Mouse (Mus musculus): ENCODE measurements at regions not wholly inside any gene's neighbourhood (a gene's known extent, or its start where the extent isn't known, plus 50 kb on each side); places are given as distances from the start of the nearest gene placed in this dataset.
A peak's percentile ranks its signal among the peaks of the same experiment; 100 is the strongest.

- no peak overlapping the region for H3K4me2 ChIP-seq (ENCODE audit: low read length)
- DNase-seq (ENCODE audit: low spot score) (no peak), ATAC-seq (replicated peaks; ENCODE audit: low FRiP score, low read depth) (no peak)
- 0 out of 2 replicates have a peak, but pooled peaks cover 3% of the 10 kb centered on the region for H3K4me1 ChIP-seq (replicated peaks; ENCODE audit: insufficient read depth, low read length)
- TF ChIP-seq CTCF (IDR thresholded peaks at IDR 0.05; ENCODE audit: low read depth): peak; percentile 56
- H3K27ac ChIP-seq: no peak overlapping the region
- 93% methylated on average over 1 of the region's 1 CpGs for WGBS
- no peaks in the 10 kb centered on the region for H3K27me3 ChIP-seq (ENCODE audit: insufficient read depth, low read length)
- no peaks in the 10 kb centered on the region for H3K36me3 ChIP-seq (ENCODE audit: insufficient read depth, low read length)
- no peak overlapping the region for H3K9ac ChIP-seq (ENCODE audit: low read depth, low read length)
- no peaks in the 10 kb centered on the region for H3K9me3 ChIP-seq (replicated peaks; ENCODE audit: low read length)
- H3K4me3 ChIP-seq (replicated peaks; ENCODE audit: low read depth, low read length): no peak overlapping the region
These were observed 206.1 kb upstream of the Bmper start for GRCm38 (mm10) chr9:23016733-23017132.

- ATAC-seq (replicated peaks; ENCODE audit: low FRiP score, low read depth) (no peak), DNase-seq (ENCODE audit: low spot score) (no peak)
- H3K4me1 ChIP-seq (replicated peaks; ENCODE audit: insufficient read depth, low read length): peaks cover 11% of the 10 kb centered on the region
- H3K27me3 ChIP-seq (ENCODE audit: insufficient read depth, low read length): no peaks in the 10 kb centered on the region
- no peak overlapping the region for H3K4me2 ChIP-seq (ENCODE audit: low read length)
- H3K9me3 ChIP-seq (replicated peaks; ENCODE audit: low read length): no peaks in the 10 kb centered on the region
- no peak overlapping the region for H3K4me3 ChIP-seq (replicated peaks; ENCODE audit: low read depth, low read length)
- H3K36me3 ChIP-seq (ENCODE audit: insufficient read depth, low read length): no peaks in the 10 kb centered on the region
- no peak overlapping the region for H3K9ac ChIP-seq (ENCODE audit: low read depth, low read length)
- WGBS: 91% methylated on average over 5 of the region's 5 CpGs
- TF ChIP-seq CTCF (IDR thresholded peaks at IDR 0.05; ENCODE audit: low read depth): no peak
- H3K27ac ChIP-seq: no peak overlapping the region
These were observed 198.8 kb upstream of the Bmper start for GRCm38 (mm10) chr9:23024061-23024460.

DNA sequence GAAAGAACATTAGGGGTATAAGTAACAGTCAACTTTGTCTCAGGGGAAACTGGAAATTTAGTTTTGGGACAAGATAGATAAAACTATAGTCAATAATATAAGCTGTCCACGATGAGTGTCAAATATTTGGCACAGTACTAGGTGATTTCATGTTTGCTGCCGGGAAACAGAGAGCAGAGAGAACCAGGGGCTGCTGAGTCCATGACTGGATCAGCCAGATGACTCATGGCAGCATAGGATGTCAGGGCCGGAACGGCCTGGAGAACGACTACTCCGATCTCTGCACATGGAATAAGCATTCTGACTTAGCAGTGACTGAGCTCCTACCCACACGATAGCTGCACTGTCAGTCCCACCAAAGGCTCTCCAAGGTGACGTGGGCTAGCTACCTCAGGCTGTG is 197.6 kb upstream of the Bmper start:
- Histone ChIP-seq H3K36me3 (ENCODE audit: insufficient read depth, low read length) (no peaks in the 10 kb centered on the region), H3K4me3 (replicated peaks; ENCODE audit: low read depth, low read length) (no peak overlapping the region), H3K9ac (ENCODE audit: low read depth, low read length) (no peak overlapping the region), H3K27ac (no peak overlapping the region), H3K27me3 (ENCODE audit: insufficient read depth, low read length) (no peaks in the 10 kb centered on the region), H3K4me1 (replicated peaks; ENCODE audit: insufficient read depth, low read length) (peaks cover 20% of the 10 kb centered on the region), H3K4me2 (ENCODE audit: low read length) (no peak overlapping the region), H3K9me3 (replicated peaks; ENCODE audit: low read length) (no peaks in the 10 kb centered on the region)
- 87% methylated on average over 8 of the region's 8 CpGs for WGBS
- TF ChIP-seq CTCF (IDR thresholded peaks at IDR 0.05; ENCODE audit: low read depth): no peak
- ATAC-seq (replicated peaks; ENCODE audit: low FRiP score, low read depth) (no peak), DNase-seq (ENCODE audit: low spot score) (no peak)

- H3K27ac ChIP-seq: peak overlapping the region; percentile 13; the same call in 1 of the 2 replicates
- peak; percentile 71 for ATAC-seq (replicated peaks; ENCODE audit: low FRiP score, low read depth)
- WGBS: 39% methylated on average over 9 of the region's 9 CpGs
- no peaks in the 10 kb centered on the region for H3K36me3 ChIP-seq (ENCODE audit: insufficient read depth, low read length)
- no peak overlapping the region for H3K9ac ChIP-seq (ENCODE audit: low read depth, low read length)
- peaks cover 20% of the 10 kb centered on the region for H3K4me1 ChIP-seq (replicated peaks; ENCODE audit: insufficient read depth, low read length)
- no peak overlapping the region for H3K4me2 ChIP-seq (ENCODE audit: low read length)
- no peaks in the 10 kb centered on the region for H3K27me3 ChIP-seq (ENCODE audit: insufficient read depth, low read length)
- H3K9me3 ChIP-seq (replicated peaks; ENCODE audit: low read length): no peaks in the 10 kb centered on the region
- peak; percentile 100 for TF ChIP-seq CTCF (IDR thresholded peaks at IDR 0.05; ENCODE audit: low read depth)
- no peak overlapping the region for H3K4me3 ChIP-seq (replicated peaks; ENCODE audit: low read depth, low read length)
- peak; percentile 97 for DNase-seq (ENCODE audit: low spot score)
These were observed 195.2 kb upstream of the Bmper start for GRCm38 (mm10) chr9:23027377-23028313.

DNA sequence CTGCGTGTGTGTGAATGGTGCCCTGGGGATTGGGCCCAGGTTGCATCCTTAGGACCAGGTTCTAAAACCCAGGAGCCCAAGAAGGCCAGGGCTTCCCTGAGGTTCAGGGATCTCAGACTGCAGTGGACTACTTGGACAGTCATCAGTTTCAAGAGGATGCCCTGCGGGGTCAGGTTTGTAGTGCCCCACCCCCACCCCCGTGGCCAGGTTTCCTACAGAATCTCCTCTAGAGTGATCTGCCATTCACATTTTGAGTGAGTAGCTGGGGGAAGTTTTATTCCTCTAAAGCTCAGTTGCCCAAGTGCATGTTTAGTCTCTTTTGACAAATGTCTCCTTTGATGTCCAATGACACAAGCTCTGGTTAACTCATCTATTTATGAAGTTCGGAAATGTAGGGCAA is 193.5 kb upstream of the Bmper start:
- no peak overlapping the region for H3K27ac ChIP-seq
- no peaks in the 10 kb centered on the region for H3K36me3 ChIP-seq (ENCODE audit: insufficient read depth, low read length)
- H3K4me3 ChIP-seq (replicated peaks; ENCODE audit: low read depth, low read length): no peak overlapping the region
- H3K27me3 ChIP-seq (ENCODE audit: insufficient read depth, low read length): no peaks in the 10 kb centered on the region
- peaks cover 20% of the 10 kb centered on the region for H3K4me1 ChIP-seq (replicated peaks; ENCODE audit: insufficient read depth, low read length)
- ATAC-seq (replicated peaks; ENCODE audit: low FRiP score, low read depth) (no peak), DNase-seq (ENCODE audit: low spot score) (no peak)
- WGBS: 57% methylated on average over 4 of the region's 4 CpGs
- no peak overlapping the region for H3K4me2 ChIP-seq (ENCODE audit: low read length)
- H3K9me3 ChIP-seq (replicated peaks; ENCODE audit: low read length): no peaks in the 10 kb centered on the region
- no peak overlapping the region for H3K9ac ChIP-seq (ENCODE audit: low read depth, low read length)
- no peak for TF ChIP-seq CTCF (IDR thresholded peaks at IDR 0.05; ENCODE audit: low read depth)

DNA sequence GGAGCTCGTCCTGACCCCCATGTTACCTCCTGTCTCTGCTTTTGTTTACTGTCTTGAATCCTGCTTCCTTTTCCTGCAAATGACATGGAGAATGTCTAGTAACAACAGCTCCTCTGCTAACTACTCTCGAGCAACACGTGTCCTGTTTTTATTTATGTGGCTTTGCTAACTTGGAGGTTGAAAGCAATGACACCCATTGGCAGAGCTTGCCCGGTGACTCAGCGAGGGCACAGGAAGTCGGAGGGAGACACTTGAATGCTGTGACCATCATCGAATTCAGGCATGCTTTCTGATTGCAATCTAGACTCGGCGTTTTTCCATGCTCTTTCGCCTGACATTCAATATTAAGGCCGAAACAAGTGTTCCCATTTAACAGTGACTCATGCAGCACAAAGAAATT is 192.7 kb upstream of the Bmper start:
- H3K36me3 ChIP-seq (ENCODE audit: insufficient read depth, low read length): no peaks in the 10 kb centered on the region
- 27% methylated on average over 11 of the region's 11 CpGs for WGBS
- ATAC-seq (replicated peaks; ENCODE audit: low FRiP score, low read depth) (no peak), DNase-seq (ENCODE audit: low spot score) (peak; percentile 64)
- no peaks in the 10 kb centered on the region for H3K27me3 ChIP-seq (ENCODE audit: insufficient read depth, low read length)
- H3K9ac ChIP-seq (ENCODE audit: low read depth, low read length): no peak overlapping the region
- no peak overlapping the region for H3K4me3 ChIP-seq (replicated peaks; ENCODE audit: low read depth, low read length)
- no peak overlapping the region for H3K4me2 ChIP-seq (ENCODE audit: low read length)
- no peak for TF ChIP-seq CTCF (IDR thresholded peaks at IDR 0.05; ENCODE audit: low read depth)
- peak overlapping the region; percentile 32; the same call in 1 of the 2 replicates for H3K27ac ChIP-seq
- H3K9me3 ChIP-seq (replicated peaks; ENCODE audit: low read length): no peaks in the 10 kb centered on the region
- peaks cover 20% of the 10 kb centered on the region for H3K4me1 ChIP-seq (replicated peaks; ENCODE audit: insufficient read depth, low read length)

All from kidney, postnatal 0 days (tissue).